Mouse (Mus musculus) midbrain, embryonic 11.5 days (tissue): ENCODE measurements around the gene Olfr1350. TPM values are rescaled to one million over a fixed set of nuclear protein-coding genes. Genes with fewer than 3 reads are reported as not detected.

Source experiments
- polyA plus RNA-seq: library from polyadenylated mRNA; unstranded; fragments of >200 nt; fragmentation: Nextera tagmentation; extraction: Ambion mirVana; gene quantifications from 2 replicates; pipeline ENCODE4 v1.2.1, GENCODE M21; 2014

Olfr1350 gene
- polyA plus RNA-seq, 1 experiment from 2014 or later: not detected

Other genes starting within 250 kb of the Olfr1350 start
- gene Zfp583, start 233.6 kb upstream of the Olfr1350 start, polyA plus RNA-seq: 7.2 and 10.4 TPM in 2 replicates
- gene Gm3854, start 221.1 kb upstream of the Olfr1350 start, polyA plus RNA-seq: 2.5 and 3.0 TPM in 2 replicates
- 2.5 and 3.3 TPM in 2 replicates for gene Zfp78, start 201.6 kb upstream of the Olfr1350 start, polyA plus RNA-seq
- gene Zfp28, start 181.5 kb upstream of the Olfr1350 start, polyA plus RNA-seq: 12.6 and 13.2 TPM in 2 replicates
- 0.67 and 0.95 TPM in 2 replicates for gene Smim17, start 166.1 kb upstream of the Olfr1350 start, polyA plus RNA-seq
- not detected in 2 replicates for gene Gm20715, start 154.6 kb upstream of the Olfr1350 start, polyA plus RNA-seq
- not detected in 2 replicates for gene Olfr1344, start 126.2 kb upstream of the Olfr1350 start, polyA plus RNA-seq
- gene Olfr1336, start 108.7 kb upstream of the Olfr1350 start, polyA plus RNA-seq: not detected in 2 replicates
- not detected in 2 replicates for gene Olfr1346, start 97.7 kb upstream of the Olfr1350 start, polyA plus RNA-seq
- gene Olfr5, start 77.9 kb upstream of the Olfr1350 start, polyA plus RNA-seq: not detected in 2 replicates
- gene Olfr1347, start 65.1 kb upstream of the Olfr1350 start, polyA plus RNA-seq: not detected in 2 replicates
- gene Olfr1348, start 56.1 kb upstream of the Olfr1350 start, polyA plus RNA-seq: not detected in 2 replicates
- gene Olfr1349, start 41.9 kb upstream of the Olfr1350 start, polyA plus RNA-seq: not detected in 2 replicates
- gene Zim1, start 131.6 kb downstream of the Olfr1350 start, polyA plus RNA-seq: 0.93 and 1.6 TPM in 2 replicates
- gene Peg3, start 165.6 kb downstream of the Olfr1350 start, polyA plus RNA-seq: 85.3 and 90.1 TPM in 2 replicates
- gene Usp29, start 165.7 kb downstream of the Olfr1350 start, polyA plus RNA-seq: 10.2 and 10.7 TPM in 2 replicates